Mouse (Mus musculus) midbrain, embryonic 12.5 days (tissue): Measurements from ENCODE around the gene Akap8. TPM values are rescaled to one million over a fixed set of nuclear protein-coding genes. Genes with fewer than 3 reads are reported as not detected.
A peak's percentile ranks its signal among the peaks of the same experiment; 100 is the strongest.

Source experiments
- ATAC-seq: fragments of 200-750 bp; cut with Nextera tagmentation; 2 replicates; pipeline ENCODE4 v1.8.0; 2017; ENCODE audit warnings: low read depth, moderate TSS enrichment, moderate library complexity; ENCODE audit not compliant: low FRiP score
- H3K27ac ChIP-seq: fragments of 300-500 bp; sonication (generic); replicated peaks from 2 replicates; pipeline ENCODE4 v1.5.1; 2016; ENCODE audit warnings: mild to moderate bottlenecking
- H3K27me3 ChIP-seq: fragments of 300-500 bp; sonication (generic); 2 replicates; pipeline ENCODE4 v1.6.1; 2016; ENCODE audit warnings: mild to moderate bottlenecking
- H3K36me3 ChIP-seq: fragments of 300-500 bp; sonication (generic); 2 replicates; pipeline ENCODE4 v1.6.1; 2016
- H3K4me1 ChIP-seq: fragments of 300-500 bp; sonication (generic); 2 replicates; pipeline ENCODE4 v1.6.1; 2016
- H3K4me2 ChIP-seq: fragments of 300-500 bp; sonication (generic); replicated peaks from 2 replicates; pipeline ENCODE4 v1.6.1; 2016; ENCODE audit warnings: mild to moderate bottlenecking, moderate library complexity
- H3K4me3 ChIP-seq: fragments of 300-500 bp; sonication (generic); 2 replicates; pipeline ENCODE4 v1.5.1; 2016; ENCODE audit warnings: mild to moderate bottlenecking
- H3K9ac ChIP-seq: fragments of 300-500 bp; sonication (generic); replicated peaks from 2 replicates; pipeline ENCODE4 v1.6.1; 2016; ENCODE audit warnings: mild to moderate bottlenecking, moderate library complexity
- H3K9me3 ChIP-seq: fragments of 300-500 bp; sonication (generic); 2 replicates; pipeline ENCODE4 v1.6.1; 2016; ENCODE audit warnings: mild to moderate bottlenecking
- WGBS: fragments of 180-500 bp; shearing (Covaris S2); methylation state at CpG from one replicate; pipeline ENCODE4 v1.1.7; 2016; 5-methylcytosine and 5-hydroxymethylcytosine counted together
- polyA plus RNA-seq: library from polyadenylated mRNA; unstranded; fragments of >200 nt; fragmentation: Nextera tagmentation; extraction: Ambion mirVana; gene quantifications from 2 replicates; pipeline ENCODE4 v1.2.1, GENCODE M21; 2016

Gene Akap8
- polyA plus RNA-seq: 140 and 151 TPM in 2 replicates

DNA sequence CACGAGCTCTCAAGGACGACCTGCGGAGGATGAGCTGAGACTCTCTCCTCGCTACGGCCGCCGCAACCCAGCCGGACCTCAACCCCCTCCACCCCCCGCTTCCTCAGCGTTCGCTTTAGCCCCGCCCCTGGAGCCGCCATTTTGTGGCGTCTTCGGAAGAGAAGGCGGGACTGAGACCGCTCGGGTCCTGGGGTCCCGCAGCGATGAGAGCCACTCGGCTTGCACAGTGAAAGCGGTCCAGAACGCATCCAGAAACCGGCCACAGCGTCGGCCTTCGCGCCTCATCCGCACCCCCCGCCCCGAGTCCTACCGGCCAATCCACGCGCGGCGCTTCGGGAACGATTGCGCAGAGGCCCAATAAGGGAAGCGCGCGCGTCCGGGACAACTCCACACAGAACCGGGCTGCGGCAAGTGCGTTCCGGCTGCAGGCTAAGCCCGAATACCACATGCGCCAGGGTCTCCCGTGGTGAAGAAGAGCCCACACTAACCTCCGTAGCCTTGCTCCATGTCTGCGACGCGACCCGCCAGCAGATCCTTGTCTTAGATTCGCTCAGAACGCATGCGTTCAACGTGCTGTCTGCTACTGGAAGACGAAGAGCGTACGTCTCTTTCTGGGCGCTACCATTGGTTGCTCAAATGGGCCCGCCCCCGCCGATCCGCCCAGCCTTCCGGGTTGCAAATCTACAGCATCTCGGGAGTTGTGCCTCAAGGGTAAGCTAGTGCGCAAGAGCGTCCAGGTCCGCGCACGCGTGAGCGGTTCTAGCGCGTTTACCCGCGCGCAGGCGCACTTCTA is at the start of gene Akap8:
Gene Akap8, minus strand, starts transcription at position 642 of the 793 bp plus-strand sequence.
- Histone ChIP-seq H3K27ac (peak within 1 kb of the TSS; percentile 96), H3K4me3 (peak within 1 kb of the TSS; percentile 81), H3K4me2 (peak within 1 kb of the TSS; percentile 80), H3K36me3 (peaks cover 35% of the 10 kb centered on the region), H3K9ac (peak within 1 kb of the TSS; percentile 85), H3K9me3 (no peaks in the 10 kb centered on the region), H3K4me1 (peaks cover 27% of the 10 kb centered on the region), H3K27me3 (no peaks in the 10 kb centered on the region)
- ATAC-seq: peak; percentile 98
- WGBS: under 1% methylated on average over 83 of the region's 83 CpGs

DNA sequence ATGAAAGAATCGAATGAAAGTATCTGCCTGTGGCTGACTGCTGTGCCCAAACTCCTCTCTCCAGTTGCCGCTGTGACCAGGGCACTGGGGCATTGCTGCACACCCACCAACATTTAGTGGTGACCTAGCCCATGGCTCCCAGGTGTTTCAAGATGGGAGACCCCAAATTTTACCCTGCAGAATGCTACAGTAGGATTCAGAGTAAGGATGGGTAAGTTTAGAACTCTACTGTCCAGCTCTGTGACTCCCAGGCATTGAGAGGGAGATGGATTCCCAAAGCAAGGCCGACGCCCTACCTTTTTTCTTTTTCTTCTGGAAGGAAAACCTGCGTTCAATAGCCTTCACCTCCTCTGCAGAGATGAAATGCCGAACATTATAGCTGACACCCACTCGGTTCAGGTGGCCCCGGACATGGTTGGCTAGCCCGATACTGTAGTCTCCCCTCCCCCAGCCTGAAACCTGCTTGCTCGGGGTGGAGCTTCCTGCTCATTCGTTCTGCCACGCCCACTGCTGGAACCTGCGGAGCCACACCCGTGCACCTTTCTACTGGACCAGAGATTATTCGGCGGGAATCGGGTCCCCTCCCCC is 48.0 kb upstream of the Akap8 start:
- Histone ChIP-seq H3K4me3 (peak overlapping the region; percentile 17; the same call in 1 of the 2 replicates), H3K27me3 (0 out of 2 replicates have a peak, but pooled peaks cover 3% of the 10 kb centered on the region), H3K36me3 (0 out of 2 replicates have a peak, but pooled peaks cover 8% of the 10 kb centered on the region), H3K27ac (no peak overlapping the region), H3K4me1 (peaks cover 8% of the 10 kb centered on the region), H3K9ac (no peak overlapping the region), H3K4me2 (peak overlapping the region; percentile 35), H3K9me3 (no peaks in the 10 kb centered on the region)
- 21% methylated on average over 11 of the region's 17 CpGs for WGBS
- ATAC-seq: no peak

DNA sequence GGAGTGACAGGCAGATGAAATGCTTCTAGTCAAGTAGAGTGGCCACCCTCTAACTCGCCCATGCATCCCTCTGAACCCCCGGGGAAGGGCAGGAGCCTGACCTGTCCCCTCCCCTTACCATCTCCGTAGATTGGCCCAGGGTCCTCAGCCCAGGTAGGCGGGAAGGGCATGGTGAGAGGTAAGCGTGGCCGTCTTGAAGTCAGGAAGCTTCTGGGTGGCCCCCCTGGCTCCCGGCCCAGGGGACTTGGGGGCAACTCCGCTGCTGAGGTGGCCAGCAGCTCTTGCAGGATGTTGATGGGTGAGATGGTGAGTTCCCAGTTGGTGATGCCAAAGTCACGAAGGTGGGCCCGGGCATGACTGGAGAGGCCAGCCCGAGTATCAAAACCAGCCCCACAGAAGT is 46.7 kb upstream of the Akap8 start:
- Histone ChIP-seq H3K9me3 (no peaks in the 10 kb centered on the region), H3K4me1 (peaks cover 17% of the 10 kb centered on the region), H3K4me2 (no peak overlapping the region), H3K27me3 (0 out of 2 replicates have a peak, but pooled peaks cover 3% of the 10 kb centered on the region), H3K9ac (no peak overlapping the region), H3K4me3 (no peak overlapping the region), H3K27ac (no peak overlapping the region), H3K36me3 (0 out of 2 replicates have a peak, but pooled peaks cover 8% of the 10 kb centered on the region)
- ATAC-seq: no peak
- 90% methylated on average over 11 of the region's 11 CpGs for WGBS

DNA sequence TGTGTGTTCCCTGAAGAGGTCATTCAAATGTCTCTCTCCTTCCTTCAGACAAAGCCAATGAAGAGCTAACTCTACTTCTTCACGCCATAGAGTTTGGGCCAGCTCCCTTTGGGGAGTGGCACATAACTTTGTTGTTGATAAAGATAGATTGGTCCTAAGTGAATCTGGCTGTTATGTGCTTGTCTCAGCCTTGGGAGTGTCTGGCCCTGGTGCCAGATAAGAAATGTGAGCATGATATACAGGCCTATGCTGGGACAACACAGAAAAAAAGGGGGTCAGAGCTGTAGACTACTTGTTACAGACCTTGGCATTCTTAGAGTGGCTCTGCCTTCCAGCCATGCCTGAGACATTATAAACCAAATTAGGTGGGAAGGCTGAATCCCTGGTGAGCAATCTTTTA is 44.3 kb upstream of the Akap8 start:
- Histone ChIP-seq H3K27ac (no peak overlapping the region), H3K27me3 (0 out of 2 replicates have a peak, but pooled peaks cover 3% of the 10 kb centered on the region), H3K4me2 (no peak overlapping the region), H3K9ac (no peak overlapping the region), H3K9me3 (no peaks in the 10 kb centered on the region), H3K4me3 (no peak overlapping the region), H3K36me3 (peaks cover 30% of the 10 kb centered on the region), H3K4me1 (peaks cover 27% of the 10 kb centered on the region)
- no peak for ATAC-seq
- WGBS: 80% methylated on average over 1 of the region's 1 CpGs

DNA sequence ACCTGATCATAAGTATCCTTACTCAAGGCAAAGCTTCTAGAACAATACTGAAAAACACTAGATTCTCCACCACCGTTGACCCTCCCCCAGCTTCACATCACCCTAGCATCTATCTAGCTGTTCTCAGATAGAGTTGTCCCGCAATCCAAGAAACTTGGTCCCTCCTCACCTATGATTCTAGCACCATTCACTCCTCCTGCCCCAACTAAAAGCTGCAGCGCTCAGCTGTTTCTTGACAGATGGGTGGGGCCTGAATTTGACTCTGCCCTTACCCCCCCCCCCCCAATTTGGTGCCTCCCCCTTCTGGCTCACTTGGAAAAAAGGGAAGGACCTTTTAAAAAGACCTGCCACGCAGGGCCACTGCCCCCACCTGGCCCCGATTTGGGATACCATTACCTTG is 43.8 kb upstream of the Akap8 start:
- Histone ChIP-seq H3K4me3 (peak overlapping the region; percentile 96), H3K36me3 (peaks cover 34% of the 10 kb centered on the region), H3K27ac (peak overlapping the region; percentile 73; the same call in 1 of the 2 replicates), H3K4me1 (peaks cover 27% of the 10 kb centered on the region), H3K27me3 (0 out of 2 replicates have a peak, but pooled peaks cover 3% of the 10 kb centered on the region), H3K9me3 (no peaks in the 10 kb centered on the region), H3K9ac (peak overlapping the region; percentile 93; the same call in 1 of the 2 replicates), H3K4me2 (peak overlapping the region; percentile 50)
- WGBS: 72% methylated on average over 5 of the region's 5 CpGs
- peak; percentile 28; the same call in 1 of the 2 replicates for ATAC-seq

DNA sequence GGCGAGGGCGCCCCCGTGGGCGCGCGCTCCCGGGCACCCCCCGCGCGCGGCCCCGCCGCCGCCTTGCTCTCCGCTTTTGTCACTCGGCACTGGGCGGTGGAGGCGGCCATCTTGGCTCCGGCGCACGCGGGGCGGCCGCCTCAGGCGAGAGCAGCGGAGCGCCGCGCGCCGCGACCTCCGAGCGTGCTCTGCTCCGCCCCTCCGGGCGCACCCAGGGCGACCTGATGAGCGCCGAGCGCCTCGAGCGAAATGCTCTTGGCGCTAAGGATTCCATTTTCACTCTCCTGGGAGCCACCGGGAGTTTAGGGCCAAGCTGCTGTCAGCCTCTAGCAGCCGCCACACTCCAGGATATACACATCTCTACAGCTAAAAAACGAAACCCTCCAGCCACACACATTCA is 43.3 kb upstream of the Akap8 start:
- peak overlapping the region; percentile 93 for H3K9ac ChIP-seq
- WGBS: under 1% methylated on average over 34 of the region's 47 CpGs
- peaks cover 39% of the 10 kb centered on the region for H3K36me3 ChIP-seq
- peak overlapping the region; percentile 90 for H3K4me2 ChIP-seq
- peak; percentile 91 for ATAC-seq
- 0 out of 2 replicates have a peak, but pooled peaks cover 3% of the 10 kb centered on the region for H3K27me3 ChIP-seq
- no peaks in the 10 kb centered on the region for H3K9me3 ChIP-seq
- H3K4me1 ChIP-seq: peaks cover 27% of the 10 kb centered on the region
- peak overlapping the region; percentile 73 for H3K27ac ChIP-seq
- H3K4me3 ChIP-seq: peak overlapping the region; percentile 96

DNA sequence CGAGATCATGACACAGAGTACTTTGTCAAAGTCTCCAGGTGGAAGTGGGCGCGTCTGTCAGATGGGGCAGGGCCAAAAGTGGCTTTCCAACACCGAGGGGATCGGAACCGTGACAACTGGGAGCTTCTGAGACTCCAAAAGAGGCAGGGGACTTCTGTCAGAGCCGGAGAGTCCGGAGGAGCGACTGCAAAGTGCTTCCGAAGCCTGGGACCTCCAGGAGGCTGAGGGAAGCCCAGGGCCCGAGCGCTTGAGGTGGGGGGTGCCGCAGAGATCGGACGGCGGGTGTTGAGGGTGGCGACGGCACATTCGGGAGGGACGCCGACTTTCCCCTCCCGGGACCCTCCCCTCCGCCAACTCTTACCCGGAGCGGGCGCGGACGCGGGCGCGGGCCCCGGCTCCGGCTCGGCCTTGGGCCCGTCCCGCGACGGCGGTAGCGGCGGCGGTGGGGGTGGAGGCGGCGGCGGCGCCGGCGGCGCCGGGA is 42.8 kb upstream of the Akap8 start:
- Histone ChIP-seq H3K9ac (peak overlapping the region; percentile 93), H3K4me3 (peak overlapping the region; percentile 96), H3K27me3 (0 out of 2 replicates have a peak, but pooled peaks cover 3% of the 10 kb centered on the region), H3K4me1 (peaks cover 27% of the 10 kb centered on the region), H3K36me3 (peaks cover 44% of the 10 kb centered on the region), H3K27ac (peak overlapping the region; percentile 73), H3K4me2 (peak overlapping the region; percentile 90), H3K9me3 (no peaks in the 10 kb centered on the region)
- peak; percentile 63 for ATAC-seq
- under 1% methylated on average over 22 of the region's 50 CpGs for WGBS

DNA sequence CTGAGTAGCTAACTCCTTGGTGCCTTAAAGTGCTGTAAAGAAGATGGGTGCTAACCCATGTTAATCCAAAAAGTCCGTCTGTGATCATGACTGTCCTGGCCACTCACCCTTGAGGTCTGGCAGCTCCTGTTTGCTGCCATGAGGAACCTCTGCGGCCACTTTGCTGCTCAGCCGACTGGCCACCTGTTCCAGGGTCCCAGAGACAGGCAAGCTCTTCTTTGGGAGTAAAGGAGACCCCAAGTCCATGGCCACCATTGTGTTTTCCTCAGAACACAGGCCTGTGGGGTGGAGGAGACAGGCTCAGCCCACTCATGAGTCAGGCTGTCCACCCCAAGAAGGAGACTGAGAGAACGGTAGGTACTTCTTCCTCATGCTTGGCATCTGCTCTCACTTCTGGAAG is 41.6 kb upstream of the Akap8 start:
- 0 out of 2 replicates have a peak, but pooled peaks cover 1% of the 10 kb centered on the region for H3K27me3 ChIP-seq
- peak overlapping the region; percentile 90 for H3K4me2 ChIP-seq
- 86% methylated on average over 4 of the region's 4 CpGs for WGBS
- H3K27ac ChIP-seq: no peak overlapping the region
- no peak for ATAC-seq
- peak overlapping the region; percentile 93 for H3K9ac ChIP-seq
- peaks cover 55% of the 10 kb centered on the region for H3K36me3 ChIP-seq
- peak overlapping the region; percentile 96 for H3K4me3 ChIP-seq
- peaks cover 27% of the 10 kb centered on the region for H3K4me1 ChIP-seq
- no peaks in the 10 kb centered on the region for H3K9me3 ChIP-seq

DNA sequence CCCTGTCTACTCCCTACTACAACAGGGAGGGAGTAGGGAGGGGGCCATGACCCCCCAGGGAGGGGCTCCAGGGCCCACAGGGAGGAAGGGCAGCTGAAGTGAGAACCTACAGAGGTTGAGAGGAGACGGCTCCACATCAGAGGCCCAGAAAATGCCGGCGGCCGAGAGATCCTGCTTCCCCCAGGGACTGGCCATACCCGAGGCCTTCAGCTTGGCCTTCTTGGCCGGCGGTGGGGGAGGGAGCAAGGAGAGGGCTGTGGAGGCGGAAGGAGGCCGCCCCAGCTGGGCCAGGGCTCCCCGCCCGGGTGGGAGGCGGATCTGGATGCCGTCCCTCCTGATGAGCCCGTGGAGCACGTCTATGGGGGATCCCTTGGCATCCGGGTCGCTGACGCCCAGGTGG is 38.9 kb upstream of the Akap8 start:
- H3K36me3 ChIP-seq: peaks cover 76% of the 10 kb centered on the region
- 93% methylated on average over 18 of the region's 18 CpGs for WGBS
- no peak overlapping the region for H3K27ac ChIP-seq

DNA sequence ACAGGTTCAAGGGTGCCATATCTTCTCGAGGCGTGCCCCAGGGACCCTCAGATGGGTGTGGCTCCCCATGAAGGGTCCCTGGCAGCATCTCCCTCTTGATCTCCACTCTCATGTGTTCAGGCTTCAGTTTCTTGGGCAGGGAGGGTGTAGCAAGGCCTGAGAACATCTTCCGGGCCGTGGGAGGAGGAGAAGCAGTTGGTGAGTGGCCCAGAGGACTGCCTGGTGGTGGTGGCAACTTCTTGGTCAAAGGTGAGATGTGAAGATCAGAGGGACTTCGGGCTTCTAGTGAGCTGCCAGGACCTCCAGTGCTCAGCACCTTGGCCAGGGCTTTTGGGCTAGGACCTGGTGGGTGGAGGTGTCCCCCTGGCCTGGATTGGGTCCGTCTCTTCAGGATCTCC is 37.9 kb upstream of the Akap8 start:
- Histone ChIP-seq H3K9me3 (no peaks in the 10 kb centered on the region), H3K4me3 (no peak overlapping the region), H3K9ac (no peak overlapping the region), H3K27me3 (no peaks in the 10 kb centered on the region), H3K4me2 (no peak overlapping the region), H3K27ac (no peak overlapping the region), H3K4me1 (peaks cover 22% of the 10 kb centered on the region), H3K36me3 (peaks cover 86% of the 10 kb centered on the region)
- no peak for ATAC-seq
- WGBS: 95% methylated on average over 6 of the region's 6 CpGs

More for the DNA sequence above, 38.9 kb upstream of the Akap8 start:
- no peak overlapping the region for H3K9ac ChIP-seq
- no peak for ATAC-seq
- no peak overlapping the region for H3K4me2 ChIP-seq
- no peak overlapping the region for H3K4me3 ChIP-seq
- no peaks in the 10 kb centered on the region for H3K27me3 ChIP-seq
- peaks cover 25% of the 10 kb centered on the region for H3K4me1 ChIP-seq
- no peaks in the 10 kb centered on the region for H3K9me3 ChIP-seq

DNA sequence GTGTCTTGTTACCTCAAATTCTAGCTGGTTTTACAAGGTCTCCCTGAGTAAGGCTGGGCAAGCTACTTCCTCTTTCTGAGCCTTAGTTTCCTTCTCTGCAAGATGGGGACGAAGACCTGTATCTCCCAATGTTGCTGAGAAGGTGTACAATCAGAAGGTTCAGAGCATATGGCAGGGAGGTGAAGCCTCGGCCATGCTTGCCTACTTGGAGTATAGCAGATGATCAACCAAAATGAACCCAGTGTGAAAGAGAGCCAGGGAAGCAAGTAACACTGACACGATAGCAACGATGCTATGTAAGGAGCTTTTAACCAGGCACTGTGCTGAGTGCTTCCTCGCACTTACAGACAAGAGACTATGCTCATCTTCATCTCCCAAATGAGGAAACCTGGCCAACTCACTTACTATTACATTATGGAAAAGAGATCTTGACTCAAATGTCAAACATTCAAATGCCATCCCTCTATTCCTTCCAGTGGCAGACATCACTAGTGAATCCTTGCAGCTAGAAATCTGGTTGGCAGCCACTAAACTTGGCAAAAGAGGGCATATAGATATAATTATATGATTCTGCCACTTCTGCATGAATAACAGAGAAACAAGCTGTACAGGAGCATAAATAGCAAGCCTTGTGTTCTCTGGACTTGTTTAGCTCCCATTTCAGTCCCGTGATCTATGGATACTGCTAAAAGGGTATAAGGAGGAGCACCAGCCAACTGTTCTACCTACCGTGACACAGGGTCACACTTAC is 37.3 kb upstream of the Akap8 start:
- H3K27me3 ChIP-seq: no peaks in the 10 kb centered on the region
- ATAC-seq: no peak
- H3K36me3 ChIP-seq: peaks cover 91% of the 10 kb centered on the region

More for the DNA sequence above, 37.3 kb upstream of the Akap8 start:
- 97% methylated on average over 7 of the region's 7 CpGs for WGBS
- Histone ChIP-seq H3K4me3 (no peak overlapping the region), H3K4me1 (peaks cover 19% of the 10 kb centered on the region), H3K4me2 (no peak overlapping the region), H3K9me3 (no peaks in the 10 kb centered on the region), H3K27ac (no peak overlapping the region), H3K9ac (no peak overlapping the region)
